Mouse (Mus musculus) liver, adult 2 months (tissue): ENCODE data around the gene Tfap4.

Experiments
- CTCF ChIP-seq: fragments of 200-500 bp; IDR thresholded peaks from 2 replicates; pipeline ENCODE4 v1.5.1; 2011; ENCODE audit warnings: low read depth, low read length, control low read depth
- POLR2A ChIP-seq: fragments of 200-500 bp; IDR thresholded peaks from 2 replicates; pipeline ENCODE4 v1.6.1; 2011; ENCODE audit warnings: low read length, control low read depth; ENCODE audit not compliant: insufficient read depth; ENCODE audit errors: extremely low read depth

DNA sequence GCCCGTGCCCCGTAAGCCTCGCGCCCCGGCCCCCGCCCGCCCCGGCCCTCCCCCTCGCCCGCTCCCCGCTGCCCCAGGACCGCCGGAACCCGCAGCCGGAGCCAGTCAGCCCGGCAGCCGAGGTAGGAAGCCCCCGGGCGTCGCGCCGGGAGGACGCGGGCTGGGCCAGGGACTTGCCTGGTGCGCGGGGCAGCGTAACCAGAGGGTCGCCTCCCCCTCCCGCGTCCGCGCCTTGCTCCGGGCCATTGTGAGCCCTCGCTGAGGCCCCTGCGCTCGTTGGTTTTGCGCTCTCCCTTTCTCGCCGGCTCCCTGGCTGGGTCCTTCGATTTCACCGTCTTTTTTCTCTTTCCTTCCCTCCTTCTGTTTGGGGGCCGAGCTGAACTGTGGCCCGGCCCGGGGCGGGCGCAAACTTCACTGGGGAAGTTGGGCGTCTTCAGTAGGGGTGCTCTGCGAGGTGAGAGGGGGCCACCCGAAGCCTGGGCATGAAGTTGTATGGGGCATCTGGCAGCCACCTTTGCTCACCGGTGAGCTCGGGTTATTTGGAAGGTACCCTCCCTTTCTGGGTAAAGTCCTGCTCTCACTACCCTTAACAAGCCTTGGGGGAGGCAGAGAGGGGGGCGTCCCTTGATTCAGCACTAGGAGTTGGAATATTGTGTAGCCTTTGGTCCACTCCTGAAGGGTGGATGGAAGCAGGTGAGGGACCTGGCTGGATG lies 35.3 kb upstream of the Tfap4 start:
- TF ChIP-seq POLR2A (no peak), CTCF (no peak)
